Comparison of ENCODE assay signal across 9 mouse cellular contexts in genomic region chr14:27145171-27146045, GRCm38 (mm10). TPM values are rescaled to one million over a fixed set of nuclear protein-coding genes. Genes with fewer than 3 reads are reported as not detected.
DNase-seq lines count a peak whose midpoint lies in the region; ATAC-seq and TF ChIP-seq lines count a peak whose summit lies in the region.
"Had no signal": no experiment of that assay in that cellular context is flagged by ENCODE, and none has a peak within 500 bp of the region (broad histone marks: within the 10 kb centered on the region; RNA-seq: fewer than 3 reads in every experiment).

No protein-coding gene starts in this region.

- H3K4me2 ChIP-seq in intestine, embryonic 15.5 days (replicated peaks) = no peak overlapping the region
- H3K4me2 ChIP-seq in stomach, embryonic 14.5 days (replicated peaks; ENCODE audit: low read depth, low read length) = no peak overlapping the region

- TF ChIP-seq CTCF in thymus, adult 2 months (IDR thresholded peaks at IDR 0.05; ENCODE audit: borderline replicate concordance, control insufficient read depth, extremely low read depth, insufficient read depth, low read length, poor library complexity) = no peak

- H3K27ac ChIP-seq in intestine, embryonic 15.5 days = peak overlapping the region; percentile 59
- peak overlapping the region; percentile 56; the same call in 1 of the 2 replicates for H3K27ac ChIP-seq in stomach, embryonic 14.5 days (ENCODE audit: low read length)
- no peak overlapping the region for H3K27ac ChIP-seq in thymus, adult 2 months (ENCODE audit: control insufficient read depth, insufficient read depth, low read length)

- peak; percentile 8 for DNase-seq in ovary, postnatal 14 days (ENCODE audit: low spot score)
- DNase-seq in ovary, postnatal 36 days (ENCODE audit: low spot score) = no peak
- peak; percentile 91 for DNase-seq in fat pad, adult 2 months (ENCODE audit: extremely low read depth, low read depth, low spot score)
- no peak for DNase-seq in yolk sac, embryonic 10.5 days (ENCODE audit: low spot score)
- DNase-seq in right cerebral cortex, adult 18-20 months = no peak
- DNase-seq in thymus, adult 2 months = no peak

- H3K9me3 ChIP-seq in intestine, embryonic 15.5 days = no peaks in the 10 kb centered on the region
- no peaks in the 10 kb centered on the region for H3K9me3 ChIP-seq in stomach, embryonic 14.5 days (ENCODE audit: control insufficient read depth, low read depth, low read length)

- peak; percentile 71 for ATAC-seq in intestine, embryonic 15.5 days
- peak; percentile 39; the same call in 1 of the 2 replicates for ATAC-seq in stomach, embryonic 14.5 days (ENCODE audit: insufficient number of reproducible peaks, insufficient read depth, low FRiP score, low read depth)

- H3K4me1 ChIP-seq in intestine, embryonic 15.5 days (replicated peaks) = peaks cover 9% of the 10 kb centered on the region
- H3K4me1 ChIP-seq in stomach, embryonic 14.5 days (ENCODE audit: control insufficient read depth, insufficient read depth, low read length) = peaks cover 8% of the 10 kb centered on the region; the same call in 1 of the 2 replicates
- no peaks in the 10 kb centered on the region for H3K4me1 ChIP-seq in thymus, adult 2 months (replicated peaks; ENCODE audit: control insufficient read depth, insufficient read depth, low read length)

- H3K9ac ChIP-seq in intestine, embryonic 15.5 days = no peak overlapping the region
- H3K9ac ChIP-seq in stomach, embryonic 14.5 days (replicated peaks; ENCODE audit: low read depth, low read length) = no peak overlapping the region; the same call in 1 of the 2 replicates

- 49% methylated on average over 8 of the region's 8 CpGs for WGBS in intestine, embryonic 15.5 days
- WGBS in stomach, embryonic 14.5 days = 46% methylated on average over 8 of the region's 8 CpGs
- 91% methylated on average over 8 of the region's 8 CpGs for WGBS in thymus, adult 2 months

- H3K27me3 ChIP-seq in intestine, embryonic 15.5 days (replicated peaks) = no peaks in the 10 kb centered on the region
- no peaks in the 10 kb centered on the region for H3K27me3 ChIP-seq in stomach, embryonic 14.5 days (ENCODE audit: control insufficient read depth, insufficient read depth, low read length)
- no peaks in the 10 kb centered on the region for H3K27me3 ChIP-seq in thymus, adult 2 months (ENCODE audit: control insufficient read depth, insufficient read depth, low read length)

- no peak for TF ChIP-seq POLR2A in thymus, adult 2 months (IDR thresholded peaks at IDR 0.05; ENCODE audit: control insufficient read depth, extremely low read depth, insufficient read depth, low read length, poor library complexity)

- no peak overlapping the region for H3K4me3 ChIP-seq in intestine, embryonic 15.5 days (replicated peaks)
- no peak overlapping the region for H3K4me3 ChIP-seq in stomach, embryonic 14.5 days (ENCODE audit: low read depth, low read length)
- no peak overlapping the region for H3K4me3 ChIP-seq in thymus, adult 2 months (ENCODE audit: control insufficient read depth, insufficient read depth, low read length)
- H3K4me3 ChIP-seq: erythroblast, embryonic 14.5 days had no signal

- H3K36me3 ChIP-seq in intestine, embryonic 15.5 days = no peaks in the 10 kb centered on the region
- H3K36me3 ChIP-seq in stomach, embryonic 14.5 days (ENCODE audit: control insufficient read depth, insufficient read depth, low read length) = no peaks in the 10 kb centered on the region
- H3K36me3 ChIP-seq in thymus, adult 2 months (ENCODE audit: control insufficient read depth, insufficient read depth, low read length) = no peaks in the 10 kb centered on the region

RNA-seq across cellular contexts. Expression of gene Arhgef3, which starts 30.7 kb away (rescaled TPM):
- 12.7 and 13.9 TPM in 2 replicates for polyA plus RNA-seq in intestine, embryonic 15.5 days (2015; fragmentation: Nextera tagmentation; extraction: Ambion mirVana)
- polyA plus RNA-seq in stomach, embryonic 14.5 days (2014; fragmentation: Nextera tagmentation; extraction: Ambion mirVana) = 16.4 and 17.3 TPM in 2 replicates
- polyA plus RNA-seq in thymus, adult 2 months (2012; rRNA removed) = 16.8 and 17.0 TPM in 2 replicates

Comparison
In these comparisons a context has a peak if more than half of its experiments do, and no peak if none do; other contexts are left out.
1. DNase-seq: peak in ovary, postnatal 14 days (single experiment) and fat pad, adult 2 months (single experiment); none in ovary, postnatal 36 days (single experiment), yolk sac, embryonic 10.5 days (single experiment), right cerebral cortex, adult 18-20 months (single experiment) and thymus, adult 2 months (single experiment).